Comparison of ENCODE assay signal across 9 mouse cellular contexts in the genomic region with DNA sequence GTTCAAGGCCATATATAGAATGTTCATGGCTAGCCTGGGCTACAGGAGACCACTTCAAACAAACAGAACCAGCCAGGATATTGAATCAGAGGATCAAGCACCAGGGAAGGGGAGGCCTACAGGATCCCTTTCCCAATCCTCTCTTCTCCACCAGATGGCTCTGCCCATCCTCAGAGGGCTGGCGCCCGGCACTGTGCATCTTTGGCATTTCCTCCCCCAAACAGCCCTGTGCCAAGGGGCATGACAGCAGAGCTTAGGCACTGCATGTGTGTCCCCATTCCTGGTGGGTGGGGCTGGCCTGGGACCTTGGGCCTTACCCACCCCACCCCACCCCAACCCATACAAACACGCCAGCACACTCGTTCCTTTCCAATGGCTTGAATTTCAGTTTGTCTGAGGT. TPM values are rescaled to one million over a fixed set of nuclear protein-coding genes. Genes with fewer than 3 reads are reported as not detected.
DNase-seq lines count a peak whose midpoint lies in the region; ATAC-seq and TF ChIP-seq lines count a peak whose summit lies in the region.
"Had no signal": no experiment of that assay in that cellular context is flagged by ENCODE, and none has a peak within 500 bp of the region (broad histone marks: within the 10 kb centered on the region; RNA-seq: fewer than 3 reads in every experiment).

No protein-coding gene starts in this region.

- peak overlapping the region; percentile 34; the same call in 1 of the 2 replicates for H3K27ac ChIP-seq in heart, embryonic 12.5 days (ENCODE audit: poor library complexity, severe bottlenecking)
- H3K27ac ChIP-seq in neural tube, embryonic 11.5 days (ENCODE audit: low read depth, low read length) = no peak overlapping the region
- no peak overlapping the region for H3K27ac ChIP-seq in midbrain, postnatal 0 days (ENCODE audit: low read depth, low read length)

- 68% methylated on average over 4 of the region's 4 CpGs for WGBS in heart, embryonic 12.5 days
- 57% methylated on average over 4 of the region's 4 CpGs for WGBS in neural tube, embryonic 11.5 days
- WGBS in midbrain, postnatal 0 days = 62% methylated on average over 4 of the region's 4 CpGs

- H3K27me3 ChIP-seq in heart, embryonic 12.5 days (replicated peaks) = no peaks in the 10 kb centered on the region
- no peaks in the 10 kb centered on the region for H3K27me3 ChIP-seq in neural tube, embryonic 11.5 days (ENCODE audit: control insufficient read depth, insufficient read depth, low read length)
- no peaks in the 10 kb centered on the region for H3K27me3 ChIP-seq in midbrain, postnatal 0 days (ENCODE audit: insufficient read depth, low read length)
- H3K27me3 ChIP-seq: Patski had no signal

- peaks cover 71% of the 10 kb centered on the region for H3K4me1 ChIP-seq in heart, embryonic 12.5 days (replicated peaks)
- H3K4me1 ChIP-seq in neural tube, embryonic 11.5 days (ENCODE audit: control insufficient read depth, insufficient read depth, low read length) = 0 out of 2 replicates have a peak, but pooled peaks cover 5% of the 10 kb centered on the region
- no peaks in the 10 kb centered on the region for H3K4me1 ChIP-seq in midbrain, postnatal 0 days (ENCODE audit: insufficient read depth, low read length)

- H3K9ac ChIP-seq in heart, embryonic 12.5 days = peak overlapping the region; percentile 40; the same call in 1 of the 2 replicates
- 0 out of 2 replicates have a peak overlapping the region, but pooled peaks have one; percentile 28 for H3K9ac ChIP-seq in neural tube, embryonic 11.5 days (ENCODE audit: low read length)
- no peak overlapping the region for H3K9ac ChIP-seq in midbrain, postnatal 0 days (replicated peaks; ENCODE audit: low read length, poor library complexity, severe bottlenecking)

- no peak overlapping the region for H3K4me2 ChIP-seq in heart, embryonic 12.5 days
- H3K4me2 ChIP-seq in neural tube, embryonic 11.5 days (ENCODE audit: low read depth) = no peak overlapping the region
- H3K4me2 ChIP-seq in midbrain, postnatal 0 days (ENCODE audit: low read depth, low read length, poor library complexity, severe bottlenecking) = no peak overlapping the region

- TF ChIP-seq CTCF in midbrain, postnatal 0 days (IDR thresholded peaks at IDR 0.05) = peak; percentile 67

- H3K9me3 ChIP-seq in heart, embryonic 12.5 days (replicated peaks) = no peaks in the 10 kb centered on the region
- no peaks in the 10 kb centered on the region for H3K9me3 ChIP-seq in neural tube, embryonic 11.5 days (ENCODE audit: control insufficient read depth, low read length)
- H3K9me3 ChIP-seq in midbrain, postnatal 0 days (ENCODE audit: low read length) = no peaks in the 10 kb centered on the region

- ATAC-seq in heart, embryonic 12.5 days (ENCODE audit: insufficient number of reproducible peaks, low FRiP score) = no peak
- ATAC-seq in neural tube, embryonic 11.5 days (ENCODE audit: insufficient read depth, low FRiP score, low TSS enrichment) = no peak
- ATAC-seq in midbrain, postnatal 0 days (ENCODE audit: low FRiP score) = peak; percentile 47; the same call in 1 of the 2 replicates
- ATAC-seq in erythroid progenitor cell, adult 5-6 weeks (replicated peaks; ENCODE audit: low FRiP score, poor library complexity, severe bottlenecking) = no peak
- ATAC-seq: Patski had no signal

- intact Hi-C loops in gastrocnemius, postnatal 14 days (cut with DNase I; ENCODE audit: low total_unique reads) = no loop called here

- DNase-seq in heart, adult 18-20 months = no peak
- no peak for DNase-seq in neural tube, embryonic 11.5 days (ENCODE audit: low spot score)
- no peak for DNase-seq in neural tube, embryonic 10.5 days (ENCODE audit: extremely low spot score, low spot score)
- DNase-seq in gastrocnemius, postnatal 14 days = peak; percentile 56
- peak; percentile 72 for DNase-seq in midbrain, postnatal 0 days (ENCODE audit: low spot score)
- no peak for DNase-seq in spleen, adult 12 weeks (ENCODE audit: low spot score)

- peaks cover 99% of the 10 kb centered on the region for H3K36me3 ChIP-seq in heart, embryonic 12.5 days
- no peaks in the 10 kb centered on the region for H3K36me3 ChIP-seq in neural tube, embryonic 11.5 days (ENCODE audit: control insufficient read depth, insufficient read depth, low read length)
- H3K36me3 ChIP-seq in midbrain, postnatal 0 days (ENCODE audit: insufficient read depth, low read length) = no peaks in the 10 kb centered on the region

- H3K4me3 ChIP-seq in heart, embryonic 12.5 days = no peak overlapping the region
- H3K4me3 ChIP-seq in neural tube, embryonic 11.5 days (ENCODE audit: low read depth, low read length) = no peak overlapping the region
- no peak overlapping the region for H3K4me3 ChIP-seq in midbrain, postnatal 0 days (ENCODE audit: low read depth, low read length)

RNA-seq across cellular contexts. Expression of gene Smad6, which starts 24.4 kb away (rescaled TPM):
- 56.2 and 62.8 TPM in 2 replicates for polyA plus RNA-seq in heart, embryonic 12.5 days (2016; fragmentation: Nextera tagmentation; extraction: Ambion mirVana)
- 10 to 100 TPM in 1 of 2 experiments, 1 to 10 TPM in 1; 9.0 to 11.3 TPM for total RNA-seq in heart, adult 18-20 months (2021)
- 6.8 and 7.7 TPM in 2 replicates for polyA plus RNA-seq in neural tube, embryonic 11.5 days (2014; fragmentation: Nextera tagmentation; extraction: Ambion mirVana)
- total RNA-seq in gastrocnemius, postnatal 14 days (2021) = 1 to 10 TPM; 1.9 to 2.9 TPM
- total RNA-seq in midbrain, postnatal 0 days (2014; rRNA removed) = 10.4 and 12.7 TPM in 2 replicates
- polyA plus RNA-seq in midbrain, postnatal 0 days (2015; fragmentation: Nextera tagmentation; extraction: Ambion mirVana) = 0.97 and 1.2 TPM in 2 replicates
- total RNA-seq in erythroid progenitor cell, adult 5-6 weeks (2015; ENCODE audit: low replicate concordance) = not detected in 2 replicates
- 0.39 TPM in 1 of 2 replicates, not detected in the other for total RNA-seq in erythroid progenitor cell, adult 5-6 weeks (2017; ENCODE audit: low replicate concordance)

Comparison
In these comparisons a context has a peak if more than half of its experiments do, and no peak if none do; other contexts are left out.
1. DNase-seq: peak in gastrocnemius, postnatal 14 days (single experiment) and midbrain, postnatal 0 days (single experiment); none in heart, adult 18-20 months (0 of 2), neural tube, embryonic 11.5 days (single experiment), neural tube, embryonic 10.5 days (single experiment) and spleen, adult 12 weeks (single experiment).